Mouse (Mus musculus): ENCODE data around the gene Gli2. TPM values are rescaled to one million over a fixed set of nuclear protein-coding genes. Genes with fewer than 3 reads are reported as not detected.

Gli2 gene
- total RNA-seq, 2 experiments from 2014 or later = 1.3 to 1.9 TPM

GRCm38 (mm10) chr1:118910693-118911426, 142.6 kb downstream of the Gli2 start:
- intact Hi-C loops (cut with DNase I) = no loop called here
- DNase-seq (ENCODE audit: low spot score) = no peak

- intact Hi-C loops (cut with DNase I) = no loop called here
- DNase-seq (ENCODE audit: low spot score) = no peak
These were observed 144.4 kb downstream of the Gli2 start for GRCm38 (mm10) chr1:118909051-118909450.

GRCm38 (mm10) chr1:118907574-118907973, 145.8 kb downstream of the Gli2 start:
- DNase-seq (ENCODE audit: low spot score) = no peak
- intact Hi-C loops (cut with DNase I) = no loop called here

- intact Hi-C loops (cut with DNase I) = no loop called here
- no peak for DNase-seq (ENCODE audit: low spot score)
These were observed 148.1 kb downstream of the Gli2 start for GRCm38 (mm10) chr1:118905319-118905718.

GRCm38 (mm10) chr1:118904909-118905308, 148.5 kb downstream of the Gli2 start:
- intact Hi-C loops (cut with DNase I) = no loop called here
- DNase-seq (ENCODE audit: low spot score) = no peak

- intact Hi-C loops (cut with DNase I) = no loop called here
- no peak for DNase-seq (ENCODE audit: low spot score)
These were observed 149.0 kb downstream of the Gli2 start for GRCm38 (mm10) chr1:118904431-118904830.

GRCm38 (mm10) chr1:118903742-118904141, 149.7 kb downstream of the Gli2 start:
- intact Hi-C loops (cut with DNase I) = no loop called here
- no peak for DNase-seq (ENCODE audit: low spot score)

GRCm38 (mm10) chr1:118901868-118902586, 151.4 kb downstream of the Gli2 start:
- no peak for DNase-seq (ENCODE audit: low spot score)
- intact Hi-C loops (cut with DNase I) = no loop called here

GRCm38 (mm10) chr1:118898351-118898750, 155.1 kb downstream of the Gli2 start:
- intact Hi-C loops (cut with DNase I) = no loop called here

GRCm38 (mm10) chr1:118895026-118895762, 158.2 kb downstream of the Gli2 start:
- DNase-seq (ENCODE audit: low spot score) = peak; percentile 39
- intact Hi-C loops (cut with DNase I) = no loop called here

More at GRCm38 (mm10) chr1:118898351-118898750, 155.1 kb downstream of the Gli2 start:
- no peak for DNase-seq (ENCODE audit: low spot score)

- intact Hi-C loops (cut with DNase I) = no loop called here
- DNase-seq (ENCODE audit: low spot score) = no peak
These were observed 162.0 kb downstream of the Gli2 start for GRCm38 (mm10) chr1:118891395-118891794.

- no peak for DNase-seq (ENCODE audit: low spot score)
- intact Hi-C loops (cut with DNase I) = no loop called here
These were observed 163.1 kb downstream of the Gli2 start for GRCm38 (mm10) chr1:118890125-118890875.

GRCm38 (mm10) chr1:118880781-118881247, 172.6 kb downstream of the Gli2 start:
- no peak for DNase-seq (ENCODE audit: low spot score)
- intact Hi-C loops (cut with DNase I) = no loop called here

GRCm38 (mm10) chr1:118878291-118878690, 175.1 kb downstream of the Gli2 start:
- DNase-seq (ENCODE audit: low spot score) = no peak

GRCm38 (mm10) chr1:118875227-118875626, 178.2 kb downstream of the Gli2 start:
- no peak for DNase-seq (ENCODE audit: low spot score)
- intact Hi-C loops (cut with DNase I) = no loop called here

More at GRCm38 (mm10) chr1:118878291-118878690, 175.1 kb downstream of the Gli2 start:
- intact Hi-C loops (cut with DNase I) = no loop called here

GRCm38 (mm10) chr1:118873559-118873958, 179.9 kb downstream of the Gli2 start:
- intact Hi-C loops (cut with DNase I) = no loop called here
- DNase-seq (ENCODE audit: low spot score) = no peak

GRCm38 (mm10) chr1:118864735-118865134, 188.7 kb downstream of the Gli2 start:
- DNase-seq (ENCODE audit: low spot score) = no peak
- intact Hi-C loops (cut with DNase I) = no loop called here

- no peak for DNase-seq (ENCODE audit: low spot score)
- intact Hi-C loops (cut with DNase I) = no loop called here
These were observed 189.4 kb downstream of the Gli2 start for GRCm38 (mm10) chr1:118864031-118864430.

GRCm38 (mm10) chr1:118858101-118858500, 195.3 kb downstream of the Gli2 start:
- intact Hi-C loops (cut with DNase I) = no loop called here
- no peak for DNase-seq (ENCODE audit: low spot score)

GRCm38 (mm10) chr1:118830658-118831057, 222.8 kb downstream of the Gli2 start:
- intact Hi-C loops (cut with DNase I) = no loop called here
- DNase-seq (ENCODE audit: low spot score) = no peak
